10 mouse cellular contexts compared by ENCODE assay signal in the genomic region with DNA sequence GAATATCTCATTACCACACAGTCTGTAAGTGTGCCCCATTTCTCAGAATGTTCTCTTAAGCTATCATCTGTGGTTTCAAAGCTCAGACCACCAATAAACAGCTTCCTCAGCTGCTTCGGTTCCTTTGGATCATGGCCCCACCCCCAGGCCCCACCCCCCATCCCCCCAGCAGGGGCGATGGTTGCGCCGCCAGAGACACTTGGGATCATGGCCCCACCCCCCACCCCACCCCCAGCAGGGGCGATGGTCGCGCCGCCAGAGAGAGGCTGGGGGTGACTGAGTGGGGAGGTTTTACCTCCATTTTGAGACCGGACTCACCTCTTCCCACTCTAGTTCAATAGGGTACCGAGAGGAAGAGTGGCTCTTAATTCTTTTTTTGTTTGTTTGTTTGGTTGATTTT. TPM values are rescaled to one million over a fixed set of nuclear protein-coding genes. Genes with fewer than 3 reads are reported as not detected.
A peak's percentile ranks its signal among the peaks of the same experiment; 100 is the strongest.
DNase-seq lines count a peak whose midpoint lies in the region; ATAC-seq lines count a peak whose summit lies in the region.
"Had no signal": no experiment of that assay in that cellular context is flagged by ENCODE, and none has a peak within 500 bp of the region (broad histone marks: within the 10 kb centered on the region; RNA-seq: fewer than 3 reads in every experiment).

No protein-coding gene starts in this region.

- no peak overlapping the region for H3K4me3 ChIP-seq in forebrain, embryonic 11.5 days (ENCODE audit: low read depth, low read length)
- H3K4me3 ChIP-seq in forebrain, embryonic 16.5 days (replicated peaks; ENCODE audit: low read length) = no peak overlapping the region
- H3K4me3 ChIP-seq in midbrain, embryonic 10.5 days = peak overlapping the region; percentile 31
- H3K4me3 ChIP-seq in midbrain, embryonic 14.5 days (replicated peaks; ENCODE audit: low read depth, low read length) = no peak overlapping the region
- H3K4me3 ChIP-seq in stomach, embryonic 16.5 days (replicated peaks; ENCODE audit: low read length) = no peak overlapping the region

- no peak for ATAC-seq in forebrain, embryonic 11.5 days (replicated peaks; ENCODE audit: low FRiP score)
- no peak for ATAC-seq in forebrain, embryonic 16.5 days
- no peak for ATAC-seq in midbrain, embryonic 14.5 days (ENCODE audit: low FRiP score, low TSS enrichment)
- no peak for ATAC-seq in stomach, embryonic 16.5 days (ENCODE audit: insufficient read depth, low FRiP score)

- H3K27ac ChIP-seq in forebrain, embryonic 11.5 days (ENCODE audit: low read depth, low read length) = no peak overlapping the region
- H3K27ac ChIP-seq in forebrain, embryonic 16.5 days (ENCODE audit: low read length) = no peak overlapping the region
- H3K27ac ChIP-seq in midbrain, embryonic 10.5 days (replicated peaks) = no peak overlapping the region
- H3K27ac ChIP-seq in midbrain, embryonic 14.5 days (replicated peaks; ENCODE audit: low read depth, low read length) = no peak overlapping the region
- H3K27ac ChIP-seq in stomach, embryonic 16.5 days (ENCODE audit: low read length) = no peak overlapping the region
- H3K27ac ChIP-seq: macrophage had no signal

- 7% methylated on average over 10 of the region's 10 CpGs for WGBS in forebrain, embryonic 11.5 days
- 7% methylated on average over 10 of the region's 10 CpGs for WGBS in forebrain, embryonic 16.5 days
- WGBS in midbrain, embryonic 10.5 days = 3% methylated on average over 10 of the region's 10 CpGs
- 7% methylated on average over 10 of the region's 10 CpGs for WGBS in midbrain, embryonic 14.5 days
- 5% methylated on average over 10 of the region's 10 CpGs for WGBS in stomach, embryonic 16.5 days

- H3K9me3 ChIP-seq in forebrain, embryonic 11.5 days (ENCODE audit: control insufficient read depth, low read length) = no peaks in the 10 kb centered on the region
- no peaks in the 10 kb centered on the region for H3K9me3 ChIP-seq in forebrain, embryonic 16.5 days (ENCODE audit: control insufficient read depth, low read length)
- no peaks in the 10 kb centered on the region for H3K9me3 ChIP-seq in midbrain, embryonic 10.5 days (replicated peaks)
- H3K9me3 ChIP-seq in midbrain, embryonic 14.5 days (ENCODE audit: control insufficient read depth, low read length) = no peaks in the 10 kb centered on the region
- H3K9me3 ChIP-seq in stomach, embryonic 16.5 days (replicated peaks; ENCODE audit: control insufficient read depth, low read length) = no peaks in the 10 kb centered on the region

- no peaks in the 10 kb centered on the region for H3K36me3 ChIP-seq in forebrain, embryonic 11.5 days (ENCODE audit: control insufficient read depth, insufficient read depth, low read length)
- H3K36me3 ChIP-seq in forebrain, embryonic 16.5 days (ENCODE audit: control insufficient read depth, insufficient read depth) = no peaks in the 10 kb centered on the region
- H3K36me3 ChIP-seq in midbrain, embryonic 10.5 days = no peaks in the 10 kb centered on the region; the same call in 1 of the 2 replicates
- no peaks in the 10 kb centered on the region for H3K36me3 ChIP-seq in midbrain, embryonic 14.5 days (ENCODE audit: control insufficient read depth, insufficient read depth, low read length)
- no peaks in the 10 kb centered on the region for H3K36me3 ChIP-seq in stomach, embryonic 16.5 days (ENCODE audit: control insufficient read depth, insufficient read depth, low read length)

- DNase-seq in forebrain, embryonic 11.5 days (ENCODE audit: low spot score) = no peak
- peak; percentile 20 for DNase-seq in midbrain, embryonic 10.5 days (ENCODE audit: low spot score)
- DNase-seq in midbrain, embryonic 14.5 days = no peak
- DNase-seq in liver = peak; percentile 54
- no peak for DNase-seq in cerebellum, postnatal 4 days (ENCODE audit: low spot score in 2 of 2)
- DNase-seq in thymus, postnatal 10 days (ENCODE audit: low spot score in 2 of 2) = no peak
- DNase-seq: cerebellum, adult 18-20 months had no signal

- H3K4me1 ChIP-seq in forebrain, embryonic 11.5 days (replicated peaks; ENCODE audit: control insufficient read depth, insufficient read depth, low read length) = peaks cover 10% of the 10 kb centered on the region; the same call in 1 of the 2 replicates
- H3K4me1 ChIP-seq in forebrain, embryonic 16.5 days (replicated peaks; ENCODE audit: control insufficient read depth, insufficient read depth, low read length) = peaks cover 15% of the 10 kb centered on the region
- peaks cover 25% of the 10 kb centered on the region for H3K4me1 ChIP-seq in midbrain, embryonic 10.5 days
- H3K4me1 ChIP-seq in midbrain, embryonic 14.5 days (ENCODE audit: control insufficient read depth, insufficient read depth, low read length) = peaks cover 9% of the 10 kb centered on the region
- H3K4me1 ChIP-seq in stomach, embryonic 16.5 days (ENCODE audit: control insufficient read depth, insufficient read depth, low read length) = peaks cover 5% of the 10 kb centered on the region

- no peaks in the 10 kb centered on the region for H3K27me3 ChIP-seq in forebrain, embryonic 11.5 days (ENCODE audit: control insufficient read depth, insufficient read depth, low read length)
- H3K27me3 ChIP-seq in forebrain, embryonic 16.5 days (replicated peaks; ENCODE audit: control insufficient read depth, insufficient read depth, low read length) = no peaks in the 10 kb centered on the region
- H3K27me3 ChIP-seq in midbrain, embryonic 10.5 days (ENCODE audit: low read depth, poor library complexity, severe bottlenecking) = no peaks in the 10 kb centered on the region
- H3K27me3 ChIP-seq in midbrain, embryonic 14.5 days (ENCODE audit: control insufficient read depth, insufficient read depth, low read length) = no peaks in the 10 kb centered on the region
- H3K27me3 ChIP-seq in stomach, embryonic 16.5 days (ENCODE audit: control insufficient read depth, insufficient read depth, low read length) = no peaks in the 10 kb centered on the region

- H3K9ac ChIP-seq in forebrain, embryonic 11.5 days (ENCODE audit: low read length) = no peak overlapping the region
- H3K9ac ChIP-seq in forebrain, embryonic 16.5 days (replicated peaks; ENCODE audit: low read depth, low read length) = no peak overlapping the region
- no peak overlapping the region for H3K9ac ChIP-seq in midbrain, embryonic 14.5 days (replicated peaks; ENCODE audit: low read length)
- no peak overlapping the region for H3K9ac ChIP-seq in stomach, embryonic 16.5 days (ENCODE audit: low read length)

- H3K4me2 ChIP-seq in forebrain, embryonic 11.5 days (ENCODE audit: low read depth, low read length, severe bottlenecking) = peak overlapping the region; percentile 34; the same call in 1 of the 2 replicates
- H3K4me2 ChIP-seq in forebrain, embryonic 16.5 days (ENCODE audit: low read length) = no peak overlapping the region; the same call in 1 of the 2 replicates
- no peak overlapping the region for H3K4me2 ChIP-seq in midbrain, embryonic 14.5 days (ENCODE audit: low read length)
- peak overlapping the region; percentile 6 for H3K4me2 ChIP-seq in stomach, embryonic 16.5 days (ENCODE audit: low read depth, low read length)

RNA-seq across cellular contexts. Expression of gene Tbc1d9b, which starts 3.4 kb away (rescaled TPM):
- polyA plus RNA-seq in forebrain, embryonic 11.5 days (2014; fragmentation: Nextera tagmentation; extraction: Ambion mirVana) = 34.0 and 36.9 TPM in 2 replicates
- 38.2 and 43.6 TPM in 2 replicates for polyA plus RNA-seq in forebrain, embryonic 16.5 days (2015; fragmentation: Nextera tagmentation; extraction: Ambion mirVana)
- 33.6 and 39.8 TPM in 2 replicates for polyA plus RNA-seq in midbrain, embryonic 10.5 days (2016; fragmentation: Nextera tagmentation; extraction: Ambion mirVana)
- polyA plus RNA-seq in midbrain, embryonic 14.5 days (2014; fragmentation: Nextera tagmentation; extraction: Ambion mirVana) = 26.1 and 35.4 TPM in 2 replicates
- 35.9 and 38.6 TPM in 2 replicates for polyA plus RNA-seq in stomach, embryonic 16.5 days (2015; fragmentation: Nextera tagmentation; extraction: Ambion mirVana)

RNA-seq across cellular contexts. Expression of gene Mrnip, which starts 46.5 kb away (rescaled TPM):
- 20.1 and 21.1 TPM in 2 replicates for polyA plus RNA-seq in forebrain, embryonic 11.5 days (2014; fragmentation: Nextera tagmentation; extraction: Ambion mirVana)
- 28.4 and 33.7 TPM in 2 replicates for polyA plus RNA-seq in forebrain, embryonic 16.5 days (2015; fragmentation: Nextera tagmentation; extraction: Ambion mirVana)
- 23.4 and 23.8 TPM in 2 replicates for polyA plus RNA-seq in midbrain, embryonic 10.5 days (2016; fragmentation: Nextera tagmentation; extraction: Ambion mirVana)
- polyA plus RNA-seq in midbrain, embryonic 14.5 days (2014; fragmentation: Nextera tagmentation; extraction: Ambion mirVana) = 37.0 and 38.8 TPM in 2 replicates
- 11.9 and 12.5 TPM in 2 replicates for polyA plus RNA-seq in stomach, embryonic 16.5 days (2015; fragmentation: Nextera tagmentation; extraction: Ambion mirVana)

Comparison
In these comparisons a context has a peak if more than half of its experiments do, and no peak if none do; other contexts are left out.
1. DNase-seq: peak in midbrain, embryonic 10.5 days (single experiment) and liver (single experiment); none in forebrain, embryonic 11.5 days (single experiment), midbrain, embryonic 14.5 days (single experiment), cerebellum, postnatal 4 days (0 of 2) and thymus, postnatal 10 days (0 of 2).
2. H3K4me2 ChIP-seq: peak in forebrain, embryonic 11.5 days (single experiment) and stomach, embryonic 16.5 days (single experiment); none in forebrain, embryonic 16.5 days (single experiment) and midbrain, embryonic 14.5 days (single experiment).